ENCODE assay signal across 23 mouse cellular contexts in genomic region chr5:128847806-128848205, GRCm38 (mm10).
"Had no signal": no experiment of that assay in that cellular context is flagged by ENCODE, and none has a peak within 500 bp of the region (broad histone marks: within the 10 kb centered on the region; RNA-seq: fewer than 3 reads in every experiment).

No protein-coding gene starts in this region.

- H3K4me1 ChIP-seq: heart, embryonic 10.5 days; heart, embryonic 12.5 days; intestine, embryonic 15.5 days; kidney, embryonic 15.5 days; liver, embryonic 13.5 days had no signal

- H3K36me3 ChIP-seq: heart, embryonic 10.5 days; heart, embryonic 12.5 days; hindbrain, embryonic 10.5 days; hindbrain, embryonic 12.5 days; intestine, embryonic 15.5 days; kidney, embryonic 15.5 days; limb, embryonic 12.5 days; liver, embryonic 13.5 days had no signal

- H3K27ac ChIP-seq: gastrocnemius, adult 2 months; heart, embryonic 10.5 days; hindbrain, embryonic 10.5 days; hindbrain, embryonic 12.5 days; hindbrain, embryonic 14.5 days; intestine, embryonic 15.5 days; kidney, embryonic 15.5 days; kidney, postnatal 0 days; limb, embryonic 12.5 days; liver, embryonic 13.5 days had no signal

- H3K4me3 ChIP-seq: gastrocnemius, adult 2 months; heart, embryonic 10.5 days; heart, embryonic 12.5 days; hindbrain, embryonic 10.5 days; hindbrain, embryonic 12.5 days; intestine, embryonic 15.5 days; kidney, embryonic 15.5 days; limb, embryonic 12.5 days; liver, embryonic 13.5 days had no signal

- DNase-seq: gastrocnemius, adult 2 months; gastrocnemius, postnatal 10 days; gastrocnemius, postnatal 25 days; heart, adult 18-20 months; heart, postnatal 10 days; heart, postnatal 4 days; kidney, adult 2 months; kidney, adult 9 months; kidney, postnatal 14 days; kidney, postnatal 36 days; layer of hippocampus, adult 9-11 months; layer of hippocampus, postnatal 36 days; liver; liver, embryonic 13.5 days had no signal

- H3K27me3 ChIP-seq: heart, embryonic 12.5 days; hindbrain, embryonic 12.5 days; intestine, embryonic 15.5 days; kidney, embryonic 15.5 days; limb, embryonic 12.5 days; liver, embryonic 13.5 days had no signal

- H3K9me3 ChIP-seq: heart, embryonic 10.5 days; hindbrain, embryonic 10.5 days; hindbrain, embryonic 12.5 days; intestine, embryonic 15.5 days; limb, embryonic 12.5 days had no signal
